In genomic region chr12:29952102-29952501, GRCm38 (mm10) we compare ENCODE assay signal across 9 mouse cellular contexts. TPM values are rescaled to one million over a fixed set of nuclear protein-coding genes. Genes with fewer than 3 reads are reported as not detected.
A peak's percentile ranks its signal among the peaks of the same experiment; 100 is the strongest.
DNase-seq lines count a peak whose midpoint lies in the region; ATAC-seq lines count a peak whose summit lies in the region.
"Had no signal": no experiment of that assay in that cellular context is flagged by ENCODE, and none has a peak within 500 bp of the region (broad histone marks: within the 10 kb centered on the region; RNA-seq: fewer than 3 reads in every experiment).

No protein-coding gene starts in this region.

- H3K27me3 ChIP-seq in intestine, embryonic 16.5 days (replicated peaks; ENCODE audit: control insufficient read depth, insufficient read depth, low read length), result no peaks in the 10 kb centered on the region
- H3K27me3 ChIP-seq in midbrain, embryonic 13.5 days, result no peaks in the 10 kb centered on the region

- H3K9me3 ChIP-seq in intestine, embryonic 16.5 days (ENCODE audit: control insufficient read depth, low read length), result no peaks in the 10 kb centered on the region
- H3K9me3 ChIP-seq in midbrain, embryonic 13.5 days, result no peaks in the 10 kb centered on the region

- WGBS in intestine, embryonic 16.5 days, result 40% methylated on average over 6 of the region's 6 CpGs
- 83% methylated on average over 6 of the region's 6 CpGs for WGBS in midbrain, embryonic 13.5 days

- no peak overlapping the region for H3K4me3 ChIP-seq in intestine, embryonic 16.5 days (ENCODE audit: low read length)
- H3K4me3 ChIP-seq in midbrain, embryonic 13.5 days (replicated peaks), result no peak overlapping the region
- H3K4me3 ChIP-seq: erythroblast, embryonic 14.5 days had no signal

- no peak for ATAC-seq in cerebellum, adult (ENCODE audit: insufficient number of reproducible peaks, low FRiP score, low TSS enrichment)
- ATAC-seq in intestine, embryonic 16.5 days, result peak; percentile 49; the same call in 1 of the 2 replicates
- no peak for ATAC-seq in midbrain, embryonic 13.5 days

- H3K36me3 ChIP-seq in intestine, embryonic 16.5 days (ENCODE audit: control insufficient read depth, insufficient read depth, low read length), result 0 out of 2 replicates have a peak, but pooled peaks cover 5% of the 10 kb centered on the region
- peaks cover 3% of the 10 kb centered on the region for H3K36me3 ChIP-seq in midbrain, embryonic 13.5 days

- no peak overlapping the region for H3K4me2 ChIP-seq in intestine, embryonic 16.5 days (ENCODE audit: low read depth, low read length)
- H3K4me2 ChIP-seq in midbrain, embryonic 13.5 days (replicated peaks), result no peak overlapping the region

- peak; percentile 70 to 77 for DNase-seq in cerebellum, postnatal 10 days
- DNase-seq in gastrocnemius, adult 18-20 months (ENCODE audit: low spot score), result peak; percentile 28
- peak; percentile 70 for DNase-seq in lung, postnatal 36 days
- no peak for DNase-seq in layer of hippocampus, adult 9-10 months (ENCODE audit: low spot score)
- no peak for DNase-seq in right cerebral cortex, postnatal 25 days

- H3K4me1 ChIP-seq in intestine, embryonic 16.5 days (ENCODE audit: control insufficient read depth, insufficient read depth, low read length), result peaks cover 29% of the 10 kb centered on the region
- peaks cover 51% of the 10 kb centered on the region for H3K4me1 ChIP-seq in midbrain, embryonic 13.5 days (replicated peaks)

- no peak overlapping the region for H3K9ac ChIP-seq in intestine, embryonic 16.5 days (ENCODE audit: low read depth, low read length)
- H3K9ac ChIP-seq in midbrain, embryonic 13.5 days (replicated peaks), result no peak overlapping the region

- H3K27ac ChIP-seq in intestine, embryonic 16.5 days (ENCODE audit: low read length), result peak overlapping the region; percentile 33; the same call in 1 of the 2 replicates
- no peak overlapping the region for H3K27ac ChIP-seq in midbrain, embryonic 13.5 days

RNA-seq across cellular contexts. Expression of gene Pxdn, which starts 14.7 kb away (rescaled TPM):
- total RNA-seq in gastrocnemius, adult 18-20 months (2021), result 1 to 10 TPM; 5.9 to 6.4 TPM
- 48.2 and 53.5 TPM in 2 replicates for polyA plus RNA-seq in intestine, embryonic 16.5 days (2015; fragmentation: Nextera tagmentation; extraction: Ambion mirVana)
- 43.2 and 48.0 TPM in 2 replicates for polyA plus RNA-seq in midbrain, embryonic 13.5 days (2015; fragmentation: Nextera tagmentation; extraction: Ambion mirVana)
- polyA plus RNA-seq: erythroblast, embryonic 14.5 days had no signal

Comparison
In these comparisons a context has a peak if more than half of its experiments do, and no peak if none do; other contexts are left out.
1. DNase-seq: peak in cerebellum, postnatal 10 days (2 of 2), gastrocnemius, adult 18-20 months (single experiment) and lung, postnatal 36 days (single experiment); none in layer of hippocampus, adult 9-10 months (single experiment) and right cerebral cortex, postnatal 25 days (single experiment).